Mouse (Mus musculus): ENCODE results near the gene Acvr1.

Gene Acvr1

DNA sequence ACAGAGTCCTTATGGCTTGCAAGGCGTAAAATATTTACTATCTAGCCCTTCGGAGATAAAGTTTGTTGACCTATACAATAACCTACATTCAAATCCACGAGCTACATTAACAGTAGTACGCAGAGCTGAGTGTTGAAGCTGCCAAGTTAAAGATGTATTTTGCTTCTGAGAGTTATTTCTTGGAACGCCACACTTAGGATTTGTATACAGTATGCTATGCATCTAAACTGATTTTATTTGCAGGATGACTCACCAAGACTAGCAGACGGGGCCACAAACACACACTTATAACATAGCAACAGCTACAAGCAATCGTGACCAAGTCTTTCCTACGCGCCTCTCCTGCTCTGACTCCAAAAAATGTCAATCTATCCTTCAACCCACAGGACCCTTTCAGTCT, 46.2 kb downstream of the Acvr1 start:
- peak; percentile 52 for DNase-seq (ENCODE audit: low read depth, low spot score)

DNA sequence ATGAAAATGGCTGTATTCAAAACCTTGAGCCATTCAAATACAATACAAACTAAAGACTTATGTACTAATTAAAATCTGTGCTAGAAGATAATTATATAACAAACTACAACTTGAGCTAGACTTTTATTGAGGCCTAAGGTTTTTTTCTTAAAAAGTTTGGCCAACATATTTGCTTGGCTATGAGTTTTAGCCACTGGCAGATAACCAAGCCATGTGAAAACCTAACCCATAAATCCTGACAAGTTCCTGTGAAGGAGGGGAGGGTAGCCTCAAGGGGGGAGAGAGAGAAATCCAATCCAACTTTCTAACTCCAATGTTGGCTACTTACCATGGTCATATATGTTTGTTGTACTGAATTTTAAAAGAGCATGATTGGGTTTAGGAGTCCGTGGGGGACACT, 48.4 kb downstream of the Acvr1 start:
- DNase-seq (ENCODE audit: low read depth, low spot score), result no peak

DNA sequence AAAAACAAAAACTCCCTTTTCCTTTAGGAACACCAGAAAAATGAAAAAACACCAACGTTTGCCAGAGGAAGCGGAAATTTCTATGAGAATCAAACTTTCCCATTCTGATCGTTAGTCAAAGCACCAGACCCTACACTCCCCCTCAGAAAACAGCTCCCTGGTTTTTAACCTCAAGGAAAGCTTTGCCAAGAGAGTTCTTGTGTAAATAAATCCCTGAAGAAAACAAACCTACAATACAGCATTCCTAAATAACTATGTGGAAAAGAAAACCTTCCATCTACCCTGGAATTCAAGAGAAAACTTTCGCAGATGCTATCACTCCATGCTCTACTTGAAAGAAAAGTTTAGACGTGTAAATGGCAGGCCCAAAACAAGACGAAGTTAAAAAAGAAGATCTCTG, 50.0 kb downstream of the Acvr1 start:
- DNase-seq (ENCODE audit: low read depth, low spot score), result no peak

DNA sequence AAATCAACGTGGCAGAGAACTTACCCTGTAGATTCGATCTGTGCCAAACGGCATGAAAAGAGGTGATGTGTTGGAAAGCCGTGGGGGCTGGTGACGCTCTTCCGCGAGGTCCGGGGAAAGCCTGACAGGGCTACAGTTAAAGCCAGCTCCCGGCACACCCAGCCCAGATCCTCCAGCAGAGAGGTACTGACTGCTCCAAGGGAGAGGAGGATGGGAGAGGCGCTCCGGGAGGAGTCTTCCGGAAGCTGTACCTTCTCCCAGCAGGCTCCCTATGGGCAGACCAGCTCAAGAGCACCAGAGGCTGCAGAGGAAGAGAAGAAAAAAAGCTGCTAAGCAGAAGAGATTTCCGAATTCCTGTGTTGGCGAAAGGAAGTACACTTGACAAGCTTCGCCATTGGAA, 51.0 kb downstream of the Acvr1 start:
- DNase-seq (ENCODE audit: low read depth, low spot score), result peak; percentile 40

DNA sequence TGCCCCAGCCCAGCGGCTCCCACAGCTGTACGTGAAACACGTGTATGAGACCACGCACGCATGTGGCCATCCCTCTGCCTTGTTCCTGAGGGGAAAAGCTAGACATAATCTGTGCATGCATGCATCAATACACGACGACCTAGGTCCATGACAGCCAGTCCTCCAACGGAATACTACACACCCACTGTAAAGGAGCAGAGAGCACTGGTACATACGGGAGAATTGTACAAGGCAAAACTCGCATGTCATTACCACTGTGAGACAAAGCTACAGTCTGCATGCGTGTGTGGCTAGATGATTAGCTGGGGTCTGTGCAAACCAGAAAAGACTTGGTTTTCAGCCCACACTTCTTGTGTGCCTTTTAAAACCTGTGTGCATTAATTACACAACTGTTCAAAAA, 52.5 kb downstream of the Acvr1 start:
- no peak for DNase-seq (ENCODE audit: low read depth, low spot score)

DNA sequence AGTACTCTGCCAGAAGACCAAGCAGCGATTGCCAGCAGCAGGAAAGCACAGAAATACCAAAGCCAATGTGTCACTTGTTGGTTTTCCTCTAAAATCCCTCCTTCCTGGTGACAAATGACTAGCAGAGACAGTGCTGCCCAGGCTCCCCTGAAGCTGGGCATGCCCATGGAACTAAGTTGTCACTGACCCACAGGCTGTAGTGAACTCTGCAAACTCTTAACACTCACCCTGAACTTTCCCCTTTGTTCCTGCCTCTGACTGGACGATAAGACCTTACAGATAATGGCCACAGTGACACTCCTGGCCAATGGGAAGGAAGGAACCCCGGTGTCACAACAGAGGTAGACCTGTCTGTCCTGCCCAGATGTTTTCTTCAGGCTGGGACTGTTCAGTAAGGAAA, 53.7 kb downstream of the Acvr1 start:
- DNase-seq (ENCODE audit: low read depth, low spot score), result no peak

DNA sequence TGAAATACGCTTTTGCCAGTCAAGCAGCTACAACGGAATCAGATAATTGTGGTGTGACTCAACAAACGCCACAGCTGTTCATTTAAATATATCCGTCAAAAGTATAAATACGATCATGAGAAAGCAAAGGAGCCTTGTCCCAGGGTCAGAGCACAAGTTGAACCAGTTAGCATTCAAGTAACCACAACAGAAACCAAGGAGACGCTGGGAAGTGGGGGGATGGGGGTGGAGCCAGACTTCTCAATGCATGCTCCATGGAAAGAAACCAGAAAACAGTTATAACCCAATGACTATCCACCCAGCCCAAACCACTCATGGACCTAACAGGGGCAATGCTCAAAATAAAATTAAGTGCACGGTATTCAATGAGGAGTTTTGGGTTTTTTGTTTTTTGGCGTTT, 56.8 kb downstream of the Acvr1 start:
- DNase-seq (ENCODE audit: low read depth, low spot score), result no peak

DNA sequence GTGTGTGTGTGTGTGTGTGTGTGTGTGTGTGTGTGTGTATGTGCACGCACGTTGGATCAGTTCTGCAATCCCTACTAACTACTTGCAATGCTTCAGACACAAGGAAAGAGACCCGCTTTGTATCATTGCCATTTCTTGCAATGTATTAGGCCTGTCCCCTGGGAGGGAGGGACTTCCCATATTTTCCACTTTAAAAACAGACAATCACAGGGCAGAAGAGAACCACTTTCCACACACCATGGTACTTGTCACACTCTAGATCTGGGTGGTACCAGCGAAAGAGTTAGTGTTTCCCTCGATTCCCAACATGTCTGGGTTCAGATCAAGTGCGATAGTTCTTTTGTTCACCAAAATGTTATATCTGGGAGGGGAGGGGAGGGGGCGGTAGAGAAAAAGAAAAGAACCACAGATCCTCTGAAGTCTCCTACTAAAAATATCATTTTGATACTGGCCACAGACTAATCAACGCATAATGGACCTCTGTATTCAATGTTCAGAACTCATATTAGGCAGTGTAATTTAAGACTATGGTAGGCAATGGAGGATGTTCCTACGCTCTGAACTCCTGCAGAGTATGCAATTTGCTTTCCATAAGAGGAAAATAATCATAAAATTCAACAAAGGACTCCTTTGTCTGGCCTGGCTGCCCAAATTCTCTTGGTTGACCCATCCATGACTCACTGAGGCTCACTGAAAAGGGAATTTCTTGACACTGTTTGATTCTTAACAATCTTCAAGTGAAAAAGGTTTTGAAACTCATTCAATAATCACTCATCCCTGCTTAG, 61.5 kb downstream of the Acvr1 start:
- DNase-seq (ENCODE audit: low read depth, low spot score), result no peak

DNA sequence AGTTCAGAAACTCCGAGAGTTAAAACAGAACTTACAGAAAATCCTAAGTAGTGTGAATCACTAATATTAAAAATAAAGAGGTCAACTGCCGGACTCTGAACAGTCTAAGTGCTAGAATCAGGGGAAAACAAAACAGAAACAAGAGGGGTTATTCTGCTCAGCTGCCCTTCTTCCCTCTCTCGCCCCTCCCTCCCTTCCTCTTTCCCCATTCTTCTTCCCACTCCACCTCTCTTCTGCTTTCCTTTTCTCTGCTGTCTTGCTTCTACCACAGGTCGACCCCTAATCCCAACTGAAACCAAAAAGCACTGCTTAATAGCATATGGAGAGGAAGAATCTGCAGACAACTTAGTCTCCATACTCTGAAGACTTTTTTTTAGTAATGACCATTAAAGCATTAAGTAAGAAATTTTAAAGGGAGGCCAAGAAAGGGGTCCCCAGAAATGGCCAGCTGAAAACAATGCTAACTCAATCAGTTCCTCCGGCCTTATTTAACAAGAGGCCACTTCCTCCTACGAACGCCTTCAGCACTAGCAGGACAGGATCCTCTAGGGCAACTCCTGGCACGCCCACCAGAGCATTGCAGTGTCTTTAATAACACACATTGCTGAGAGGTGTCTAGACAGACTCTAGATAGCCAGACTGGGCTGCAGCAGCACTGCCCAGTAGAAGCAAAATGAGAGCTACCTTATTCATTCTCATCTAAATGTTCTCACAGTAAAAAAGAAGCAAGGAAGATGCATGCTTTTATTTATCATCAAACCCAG, 70.1 kb downstream of the Acvr1 start:
- no peak for DNase-seq (ENCODE audit: low read depth, low spot score)

DNA sequence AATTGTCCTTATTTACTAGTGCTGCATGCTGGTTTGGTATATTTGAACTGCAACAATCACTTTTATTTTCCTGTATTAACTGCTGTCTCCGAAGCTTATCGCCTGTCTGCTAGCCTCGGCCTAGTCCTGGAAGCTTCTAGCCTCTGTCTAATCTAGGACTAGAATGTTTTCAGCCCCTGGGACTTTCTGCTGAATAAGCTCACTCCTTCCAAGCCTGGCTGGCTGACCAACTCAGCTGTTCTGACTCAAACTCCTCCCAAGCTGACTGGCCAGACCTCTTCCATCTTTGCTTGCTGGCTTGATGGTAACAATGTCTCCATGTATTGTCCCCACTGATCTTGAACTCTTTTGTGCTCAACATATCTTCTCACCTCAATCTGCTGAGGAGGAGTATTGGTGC, 71.7 kb downstream of the Acvr1 start:
- no peak for DNase-seq (ENCODE audit: low read depth, low spot score)

DNA sequence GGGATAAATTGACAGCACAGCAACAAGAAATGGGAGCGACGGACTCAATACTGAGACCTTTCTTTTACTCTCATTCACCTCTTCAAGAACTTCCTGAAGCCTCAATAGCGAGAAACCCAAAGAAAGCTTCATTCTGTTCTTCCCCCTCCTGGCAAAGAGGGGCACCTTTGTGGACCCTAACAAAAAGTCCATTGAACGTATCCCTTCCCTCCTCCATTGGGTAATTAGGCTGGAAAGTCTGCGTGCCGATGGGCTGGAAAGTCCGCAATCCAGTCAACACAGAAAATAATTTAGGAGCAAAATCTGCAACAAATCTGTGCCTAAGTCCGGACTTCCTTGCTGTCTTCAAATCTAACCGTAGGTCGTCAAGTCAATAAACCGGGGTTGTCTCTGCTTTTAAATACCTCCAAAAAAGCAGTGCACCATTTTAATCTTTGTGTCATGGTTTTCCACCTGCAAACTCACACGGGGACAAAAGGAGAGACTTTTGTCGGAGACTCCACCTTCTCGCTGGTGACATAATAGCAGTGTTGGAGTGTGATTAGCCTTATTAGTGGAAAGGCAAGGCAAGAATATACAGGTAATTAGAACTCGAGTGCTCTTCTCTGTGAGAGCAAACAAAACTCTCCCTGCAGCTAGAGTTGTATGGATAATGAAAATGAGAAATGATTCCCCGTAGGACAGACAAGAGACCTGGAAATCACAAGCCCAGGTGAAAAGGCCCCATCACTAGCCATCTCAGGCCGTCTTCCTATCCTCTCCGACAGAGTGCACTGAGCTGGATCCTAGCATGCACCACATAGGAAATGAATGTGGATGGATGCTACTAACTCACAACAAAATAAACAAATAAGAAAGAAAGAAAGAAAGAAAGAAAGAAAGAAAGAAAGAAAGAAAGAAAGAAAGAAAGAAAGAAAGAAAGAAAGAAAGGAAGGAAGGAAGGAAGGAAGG, 73.0 kb downstream of the Acvr1 start:
- DNase-seq (ENCODE audit: low read depth, low spot score), result no peak

DNA sequence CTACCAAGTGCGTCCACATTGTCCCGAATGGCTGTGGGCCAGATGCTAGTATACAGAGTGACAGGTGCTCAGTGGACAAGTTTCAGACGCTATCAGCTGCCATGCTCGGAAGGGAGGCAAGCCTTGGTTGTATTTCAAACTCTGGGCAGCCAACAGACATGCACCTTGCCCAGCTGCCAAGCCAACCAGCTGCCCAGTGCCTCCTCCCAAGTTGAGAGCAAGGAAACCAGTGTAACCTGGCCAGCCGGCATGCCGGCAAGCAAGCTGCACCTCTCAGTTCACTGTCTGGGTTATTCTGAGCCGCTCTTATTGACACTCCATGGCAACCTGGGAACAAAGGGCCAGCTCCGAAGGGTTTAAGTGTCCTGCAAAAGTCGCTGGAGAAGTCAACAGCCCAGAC, 77.7 kb downstream of the Acvr1 start:
- no peak for DNase-seq (ENCODE audit: low read depth, low spot score)

DNA sequence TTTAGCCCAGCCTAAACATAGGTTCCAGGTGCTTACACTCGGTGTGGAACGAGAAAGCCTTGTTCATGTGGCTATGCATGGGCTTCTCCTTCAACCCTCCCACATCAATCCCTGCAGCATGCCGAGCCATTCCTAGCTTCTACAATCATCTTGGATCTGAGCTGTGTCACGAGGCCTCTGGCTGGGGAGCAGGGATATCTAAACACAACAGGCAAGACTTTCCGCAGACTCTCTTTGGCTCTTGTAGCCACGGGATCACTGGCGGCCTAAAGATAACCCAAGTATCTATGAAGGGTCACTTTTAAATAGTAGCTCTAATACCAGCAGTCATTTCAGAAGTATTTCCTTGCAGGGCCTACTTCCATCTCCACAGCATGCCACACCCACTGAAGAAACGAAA, 78.6 kb downstream of the Acvr1 start:
- DNase-seq (ENCODE audit: low read depth, low spot score), result no peak

DNA sequence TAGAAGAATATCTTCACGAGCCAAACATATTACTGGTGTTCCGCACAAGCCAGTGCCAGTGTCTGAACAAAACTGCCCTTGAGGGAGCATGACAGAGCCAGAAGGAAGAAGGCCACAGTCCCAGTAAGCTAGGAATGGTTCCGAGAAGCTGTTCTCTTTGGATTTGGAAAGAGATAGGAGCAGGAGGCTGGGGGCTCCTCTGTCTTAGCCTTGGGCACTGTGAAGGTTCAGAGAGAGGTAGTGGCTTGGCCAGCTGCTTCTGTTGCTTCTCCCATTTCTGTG, 79.7 kb downstream of the Acvr1 start:
- no peak for DNase-seq (ENCODE audit: low read depth, low spot score)

DNA sequence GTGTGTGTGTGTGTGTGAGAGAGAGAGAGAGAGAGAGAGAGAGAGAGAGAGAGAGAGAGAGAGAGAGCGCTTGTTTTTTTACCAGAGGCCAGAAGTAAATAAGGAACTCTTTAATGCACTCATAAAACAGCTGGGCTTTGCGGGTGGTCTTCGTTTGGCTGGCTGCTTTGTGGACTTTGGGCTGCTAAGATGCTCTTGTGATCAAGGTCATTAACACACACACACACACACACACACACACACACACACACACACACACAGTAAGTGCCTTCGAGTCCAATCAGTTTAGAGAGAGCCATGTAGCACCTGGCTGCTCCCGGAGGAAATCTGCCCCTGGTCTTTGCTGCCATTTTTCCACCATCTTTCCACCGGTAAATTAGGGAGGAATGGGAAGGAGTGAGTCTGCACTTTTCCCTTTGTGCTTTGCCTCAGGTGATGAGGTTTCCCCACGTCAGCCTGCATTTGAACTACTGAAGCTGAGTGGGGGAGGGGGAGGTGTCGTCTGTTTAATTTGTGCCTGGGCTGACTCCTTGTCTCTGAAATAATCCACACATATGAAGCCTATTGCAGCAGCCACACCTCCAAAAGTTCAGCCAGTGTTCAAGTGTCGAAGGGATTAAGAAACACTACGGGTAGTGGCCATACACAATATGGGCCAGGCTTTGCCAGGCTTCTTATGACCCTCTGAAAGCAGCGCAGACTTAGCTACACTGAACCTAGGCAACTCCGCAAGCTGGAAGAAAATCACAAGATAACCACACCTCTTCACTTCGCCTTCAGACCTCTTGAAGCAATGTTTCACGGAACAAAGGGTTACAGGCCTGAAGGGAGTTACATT, 80.3 kb downstream of the Acvr1 start:
- no peak for DNase-seq (ENCODE audit: low read depth, low spot score)

DNA sequence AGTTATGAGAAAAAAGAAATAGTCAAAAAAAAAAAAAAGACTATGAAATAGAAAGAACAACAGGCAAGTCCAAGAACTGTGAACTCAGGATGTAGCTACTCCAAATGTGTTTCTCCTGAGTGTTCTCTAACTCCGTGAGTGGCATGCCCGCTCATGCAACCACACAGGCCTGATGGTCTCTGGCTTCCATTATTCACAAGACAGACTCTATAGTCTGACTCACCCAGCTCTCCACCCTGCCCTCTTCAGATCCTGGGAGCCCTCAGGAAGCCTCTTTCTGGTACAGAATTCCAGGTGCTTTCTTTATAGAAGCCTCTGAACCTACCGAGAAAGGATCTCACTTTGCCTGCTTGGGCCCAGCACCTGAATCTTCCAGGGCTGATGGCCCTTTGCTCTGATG, 81.3 kb downstream of the Acvr1 start:
- no peak for DNase-seq (ENCODE audit: low read depth, low spot score)

DNA sequence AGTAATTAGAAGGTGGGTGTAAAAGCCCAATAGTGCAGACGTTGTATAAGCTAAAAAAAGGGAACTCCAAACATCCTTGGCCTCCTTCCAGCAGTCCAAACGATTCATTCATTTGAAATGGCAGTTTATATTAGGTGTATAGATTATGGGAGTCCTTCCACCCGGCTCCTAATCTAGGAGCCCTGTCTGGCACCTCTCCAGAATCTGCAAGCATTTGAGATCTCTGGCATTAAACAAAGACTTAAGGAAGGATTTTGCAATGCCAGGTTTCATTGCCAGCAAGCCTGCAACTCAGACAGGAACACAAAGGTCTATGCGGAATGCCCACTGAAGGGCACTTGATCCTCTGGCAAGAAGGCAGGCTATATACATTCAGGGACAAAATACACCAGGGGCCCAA, 81.8 kb downstream of the Acvr1 start:
- no peak for DNase-seq (ENCODE audit: low read depth, low spot score)

DNA sequence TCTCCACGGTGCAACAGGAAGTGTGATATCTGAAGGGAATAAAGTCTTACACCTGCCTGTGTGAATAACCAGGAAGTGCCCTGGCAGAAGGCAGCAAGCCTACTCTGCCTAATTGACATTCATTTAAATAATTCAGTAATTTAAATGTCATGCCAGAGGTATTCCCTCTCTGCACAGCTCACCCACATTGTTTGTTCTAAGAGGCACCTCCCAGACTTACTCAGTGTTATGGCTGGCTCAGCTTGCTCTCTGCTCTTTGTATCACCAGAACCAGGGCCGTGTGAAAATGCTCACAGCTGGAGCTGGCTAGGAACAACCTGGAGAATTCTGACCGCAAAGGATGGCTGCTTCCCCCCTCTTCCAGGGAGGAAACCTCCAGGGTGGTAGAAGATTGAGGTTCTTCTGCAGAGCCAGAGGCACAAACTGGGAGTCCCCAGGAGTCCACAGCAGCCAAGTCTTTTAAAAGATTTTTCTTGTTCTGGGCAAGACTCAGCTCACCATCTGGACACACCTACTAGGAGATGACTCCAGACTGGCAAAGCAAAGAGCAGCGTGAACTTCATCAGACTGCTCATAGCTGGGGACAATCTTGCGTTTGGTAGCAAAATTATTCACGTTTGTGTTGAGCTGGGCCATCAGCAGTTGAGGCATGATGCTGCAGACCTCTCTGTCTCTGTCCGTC, 82.5 kb downstream of the Acvr1 start:
- peak; percentile 75 for DNase-seq (ENCODE audit: low read depth, low spot score)

DNA sequence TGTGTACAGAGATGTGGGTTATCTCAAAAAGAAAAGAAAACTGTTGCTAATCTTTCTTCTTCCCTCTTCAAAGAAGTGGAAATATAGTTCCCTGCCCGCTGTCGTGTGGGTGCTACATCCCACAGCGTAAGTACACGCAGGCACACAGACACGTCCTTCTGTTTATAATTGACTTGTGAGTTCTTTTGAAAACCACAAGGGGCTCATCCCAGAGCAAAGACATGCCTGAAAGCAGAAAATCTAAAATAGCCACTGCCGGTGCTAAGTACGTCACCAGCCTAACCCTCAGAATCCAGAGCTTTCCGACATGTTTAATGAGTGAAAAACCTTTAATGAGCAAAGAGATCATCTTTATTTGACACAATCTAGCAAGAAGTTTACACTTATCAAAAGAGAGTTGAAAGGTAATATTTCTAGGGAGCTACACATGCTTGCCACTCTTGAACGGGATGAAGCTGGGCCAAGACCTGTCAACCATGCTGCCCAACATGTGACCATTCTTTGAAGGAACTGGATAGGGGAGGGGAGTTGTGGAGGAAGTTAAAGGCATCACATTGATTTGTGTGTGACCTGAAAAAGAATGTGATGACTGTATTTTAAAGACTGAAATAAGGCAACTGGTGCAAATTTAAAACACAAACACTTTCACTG, 85.4 kb downstream of the Acvr1 start:
- no peak for DNase-seq (ENCODE audit: low read depth, low spot score)

DNA sequence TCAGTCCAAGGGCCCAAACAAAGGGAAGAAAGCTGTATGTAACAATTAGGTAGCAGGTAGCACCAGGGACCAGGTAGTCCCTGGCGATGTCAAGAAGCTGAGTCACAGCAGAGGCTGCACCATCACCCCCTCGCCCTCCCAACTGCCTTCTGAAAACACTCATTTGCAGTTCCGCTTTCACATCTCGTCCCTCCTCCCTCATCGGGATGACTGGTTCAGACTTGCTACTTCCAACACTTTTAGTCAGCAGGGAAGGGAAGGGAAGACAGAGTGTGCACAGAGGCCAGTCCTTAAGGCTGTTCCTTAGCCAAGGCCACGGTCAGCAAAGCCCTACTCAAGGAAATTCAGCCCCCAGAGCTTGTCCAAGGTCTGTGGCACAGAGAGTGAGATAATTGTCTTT, 86.2 kb downstream of the Acvr1 start:
- peak; percentile 79 for DNase-seq (ENCODE audit: low read depth, low spot score)

Measured in brain, adult 2 months (tissue).